Mouse (Mus musculus): ENCODE data around the gene Erp29.

DNA sequence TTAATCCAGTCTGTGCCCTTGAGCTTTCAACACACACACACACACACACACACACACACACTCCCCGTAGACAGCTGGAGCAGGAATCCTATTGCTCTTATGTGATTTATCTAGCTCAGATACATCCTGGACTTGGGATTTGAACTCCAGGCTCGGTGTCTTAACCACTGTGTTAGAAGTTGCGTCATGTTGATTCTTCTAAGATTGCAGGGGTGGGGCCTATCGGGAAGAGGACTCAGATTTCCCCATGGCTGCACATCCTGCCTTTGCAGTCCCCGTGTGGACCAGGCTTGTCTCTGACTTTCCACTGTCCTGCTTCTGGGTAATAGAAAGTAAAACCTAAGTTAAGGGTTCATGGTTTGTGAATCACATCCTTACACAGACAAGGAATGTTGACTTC is 52.2 kb downstream of the Erp29 start:
- no peak for TF ChIP-seq CTCF (IDR thresholded peaks at IDR 0.05; ENCODE audit: insufficient read depth, low read depth, low read length)
- TF ChIP-seq POLR2A (IDR thresholded peaks at IDR 0.05; ENCODE audit: insufficient read depth, low read depth, low read length): no peak

Measured in olfactory bulb, adult 2 months (tissue).